Mouse (Mus musculus) common myeloid progenitor, adult 5-6 weeks (primary cell): Measurements from ENCODE around the gene Klhl15. TPM values are rescaled to one million over a fixed set of nuclear protein-coding genes. Genes with fewer than 3 reads are reported as not detected.
A peak's percentile ranks its signal among the peaks of the same experiment; 100 is the strongest.

Experiments
- ATAC-seq: replicated peaks from 2 replicates; pipeline ENCODE4 v1.8.0; 2016; ENCODE audit warnings: low read depth, mild to moderate bottlenecking, moderate TSS enrichment, inconsistent platforms; ENCODE audit not compliant: poor library complexity, severe bottlenecking
- total RNA-seq: library from RNA; stranded (forward); fragments of 200-1000, 187-1606 nt; gene quantifications from 2 replicates; pipeline ENCODE4 v1.2.3, GENCODE M21; 2017

Klhl15 gene
- total RNA-seq, result 10.9 and 13.8 TPM in 2 replicates

GRCm38 (mm10) chrX:94234532-94235189, at the start of gene Klhl15:
TSS of gene Klhl15 (plus strand) at chrX:94234599.
- ATAC-seq, result peak; percentile 84

- ATAC-seq, result 0 out of 2 replicates have a peak, but pooled peaks have one; percentile 45
Observed at GRCm38 (mm10) chrX:94185156-94185555, 49.2 kb upstream of the Klhl15 start.

DNA sequence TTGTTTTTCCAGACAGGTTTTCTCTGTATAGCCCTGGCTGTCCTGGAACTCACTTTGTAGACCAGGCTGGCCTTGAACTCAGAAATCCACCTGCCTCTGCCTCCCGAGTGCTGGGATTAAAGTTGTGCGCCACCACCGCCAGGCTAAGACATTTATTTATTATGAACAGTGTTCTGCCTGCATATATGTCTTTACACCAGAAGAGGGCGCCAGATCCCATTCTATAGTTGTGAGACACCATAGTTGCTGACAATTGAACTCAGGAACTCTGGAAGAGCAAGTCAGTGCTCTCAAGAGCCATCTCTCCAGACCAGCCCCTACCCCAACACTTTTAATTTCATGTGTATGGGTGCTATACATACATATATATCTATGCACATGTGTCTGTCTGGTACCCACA, 40.5 kb upstream of the Klhl15 start:
- peak; percentile 81; the same call in 1 of the 2 replicates for ATAC-seq

- no peak for ATAC-seq
Observed at GRCm38 (mm10) chrX:94197789-94198188, 36.6 kb upstream of the Klhl15 start.

DNA sequence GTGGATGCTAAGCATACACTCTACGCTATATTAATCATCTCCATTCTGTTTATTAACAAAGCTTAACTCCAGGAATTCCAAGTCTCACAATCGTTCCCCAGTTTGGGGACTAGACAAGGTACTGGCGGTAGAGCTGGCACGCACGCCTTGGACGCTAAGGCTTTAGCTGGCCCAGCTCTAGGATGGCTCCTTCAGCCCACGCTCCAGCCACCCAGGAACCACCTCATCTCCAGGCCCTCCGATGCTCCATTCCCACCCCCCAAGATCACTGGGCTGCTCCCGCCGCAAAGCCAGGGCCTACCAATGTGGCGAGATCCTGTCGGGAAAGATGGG, 22.2 kb upstream of the Klhl15 start:
- ATAC-seq, result no peak

- ATAC-seq, result peak; percentile 94
Observed at GRCm38 (mm10) chrX:94212597-94213321, 21.6 kb upstream of the Klhl15 start, which contains the start of gene Eif2s3x. TSS of gene Eif2s3x (minus strand) at chrX:94212862.

- ATAC-seq, result 0 out of 2 replicates have a peak, but pooled peaks have one; percentile 20
Observed at GRCm38 (mm10) chrX:94213384-94213783, 21.0 kb upstream of the Klhl15 start.

GRCm38 (mm10) chrX:94233432-94233831, 967 bp upstream of the Klhl15 start:
- no peak for ATAC-seq

DNA sequence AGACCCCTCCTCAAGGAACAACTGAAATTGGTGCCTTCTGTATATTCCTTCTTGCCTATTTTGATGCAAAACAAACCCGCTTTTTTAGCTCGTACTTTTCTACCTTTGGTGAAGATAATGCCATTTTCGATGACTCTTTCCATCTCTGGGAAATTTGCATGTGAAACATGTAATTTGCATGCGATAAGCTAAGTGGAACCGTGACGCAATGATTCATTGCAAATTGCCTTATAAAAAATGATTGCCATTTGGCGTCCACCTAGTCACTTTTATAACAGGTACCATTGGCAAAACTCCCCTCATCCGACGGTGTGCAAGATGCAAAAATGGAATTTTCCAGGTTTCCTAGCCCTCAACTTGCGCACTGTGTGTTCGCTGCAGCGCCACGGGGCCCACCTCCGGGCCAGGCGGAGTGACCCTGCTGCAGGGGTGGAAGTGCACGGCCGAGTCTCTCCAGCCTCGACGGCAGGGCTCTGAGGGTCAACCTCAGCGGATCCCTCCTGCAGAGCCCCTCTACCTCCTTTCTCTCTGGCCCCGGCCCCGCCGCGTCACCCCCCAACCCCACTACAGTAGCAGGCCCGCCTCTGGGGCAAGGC, 365 bp upstream of the Klhl15 start:
- ATAC-seq, result no peak

GRCm38 (mm10) chrX:94235190-94235555, 774 bp downstream of the Klhl15 start:
- no peak for ATAC-seq

DNA sequence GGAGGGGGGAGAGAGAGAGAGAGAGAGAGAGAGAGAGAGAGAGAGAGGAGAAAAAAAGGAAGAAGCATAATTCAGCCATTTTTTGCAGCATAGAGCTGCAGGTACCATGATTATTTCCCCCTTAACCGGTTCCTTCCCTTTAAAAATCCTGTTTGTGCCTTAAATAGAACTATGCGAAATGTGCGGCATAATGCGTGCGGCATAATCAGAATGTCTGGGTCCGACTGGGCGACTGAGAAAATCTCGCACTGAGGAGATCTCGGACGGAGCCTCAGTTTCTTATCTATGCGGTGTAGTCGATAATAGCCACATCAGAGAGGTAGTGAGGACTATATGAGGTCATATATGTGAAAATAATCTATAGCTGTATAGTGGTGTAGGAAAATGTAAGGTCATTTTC, 1.2 kb downstream of the Klhl15 start:
- no peak; the same call in 1 of the 2 replicates for ATAC-seq

- peak; percentile 77; the same call in 1 of the 2 replicates for ATAC-seq
Observed at GRCm38 (mm10) chrX:94288923-94289322, 54.5 kb downstream of the Klhl15 start.

- no peak for ATAC-seq
Observed at GRCm38 (mm10) chrX:94302928-94303327, 68.5 kb downstream of the Klhl15 start.

GRCm38 (mm10) chrX:94321036-94321902, 86.9 kb downstream of the Klhl15 start:
- no peak for ATAC-seq

Other genes starting within 250 kb of the Klhl15 start
- gene Zfx, start 110.9 kb upstream of the Klhl15 start, total RNA-seq, result 50.4 and 58.7 TPM in 2 replicates
- 195 and 212 TPM in 2 replicates for gene Eif2s3x, start 21.7 kb upstream of the Klhl15 start, total RNA-seq
- 0.05 TPM in 1 of 2 replicates, not detected in the other for gene Fam90a1b, start 132.2 kb downstream of the Klhl15 start, total RNA-seq
- gene Apoo, start 132.5 kb downstream of the Klhl15 start, total RNA-seq, result 16.1 and 33.0 TPM in 2 replicates